Mouse (Mus musculus): ENCODE results near the gene Gm15155. TPM values are rescaled to one million over a fixed set of nuclear protein-coding genes. Genes with fewer than 3 reads are reported as not detected.

The Gm15155 gene
- not detected in 2 replicates for polyA plus RNA-seq (2012; ENCODE audit: insufficient read depth, low replicate concordance)

- H3K36me3 ChIP-seq (replicated peaks; ENCODE audit: low read length) = no peaks in the 10 kb centered on the region
- peak within 1 kb of the TSS; percentile 38 for H3K4me3 ChIP-seq (replicated peaks)
- peaks cover 6% of the 10 kb centered on the region; the same call in 1 of the 2 replicates for H3K4me1 ChIP-seq
- TF ChIP-seq GATA1 (IDR thresholded peaks at IDR 0.05; ENCODE audit: borderline replicate concordance, low read length) (no peak), FLI1 (IDR thresholded peaks at IDR 0.05; ENCODE audit: low read length) (no peak)
- H3K9me3 ChIP-seq = peaks cover 15% of the 10 kb centered on the region
- H3K27me3 ChIP-seq (replicated peaks) = peaks cover 52% of the 10 kb centered on the region
Measured at GRCm38 (mm10) chrX:155624341-155624841, at the start of gene Gm15155. Gene Gm15155, plus strand, starts transcription at chrX:155624741.

DNA sequence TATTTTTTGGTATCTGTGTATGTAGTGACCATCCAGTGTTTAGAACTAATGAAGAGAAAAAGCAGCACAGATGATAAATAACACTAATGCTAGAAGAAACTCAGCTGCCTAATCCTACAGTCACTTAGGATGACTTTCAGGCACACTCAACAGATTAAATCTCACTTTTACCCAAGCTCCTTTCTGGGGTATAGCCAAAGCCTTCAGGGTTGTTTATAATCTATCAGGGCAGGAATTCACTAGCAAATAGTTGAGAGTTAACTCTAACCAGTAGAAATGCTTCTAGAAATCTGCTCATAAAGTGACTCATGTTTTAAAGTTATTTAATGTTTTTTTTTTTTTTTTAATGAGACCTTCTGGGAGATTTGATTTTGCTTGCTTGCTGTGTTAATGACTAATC lies 44.8 kb upstream of the Gm15155 start:
- H3K9me3 ChIP-seq = no peaks in the 10 kb centered on the region
- no peaks in the 10 kb centered on the region for H3K4me1 ChIP-seq
- no peaks in the 10 kb centered on the region for H3K36me3 ChIP-seq (replicated peaks; ENCODE audit: low read length)
- no peak for TF ChIP-seq FLI1 (IDR thresholded peaks at IDR 0.05; ENCODE audit: low read length)
- no peak for TF ChIP-seq GATA1 (IDR thresholded peaks at IDR 0.05; ENCODE audit: borderline replicate concordance, low read length)
- H3K27me3 ChIP-seq (replicated peaks) = no peaks in the 10 kb centered on the region
- H3K4me3 ChIP-seq (replicated peaks) = no peak overlapping the region

DNA sequence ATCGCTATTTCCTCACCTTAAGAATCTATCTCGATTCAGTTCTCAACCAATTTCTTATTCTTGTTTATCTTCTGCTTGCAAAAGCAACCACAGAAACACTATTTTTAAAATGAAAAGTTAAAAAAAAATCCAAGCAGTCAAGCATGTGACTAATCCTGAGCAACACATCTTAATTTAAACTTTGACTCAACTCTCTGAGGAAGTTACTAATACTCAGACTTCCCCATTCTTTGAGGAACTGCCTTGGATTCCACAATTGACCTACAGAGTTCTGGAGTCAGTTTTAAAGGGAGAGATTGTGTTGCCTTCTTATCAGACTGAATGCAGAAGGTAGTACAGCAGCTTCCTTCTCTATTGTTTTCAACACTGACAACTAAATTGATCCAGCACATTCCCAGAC lies 40.0 kb upstream of the Gm15155 start:
- Histone ChIP-seq H3K4me3 (replicated peaks) (no peak overlapping the region), H3K4me1 (no peaks in the 10 kb centered on the region), H3K9me3 (no peaks in the 10 kb centered on the region), H3K36me3 (replicated peaks; ENCODE audit: low read length) (no peaks in the 10 kb centered on the region), H3K27me3 (replicated peaks) (no peaks in the 10 kb centered on the region)
- no peak for TF ChIP-seq FLI1 (IDR thresholded peaks at IDR 0.05; ENCODE audit: low read length)
- TF ChIP-seq GATA1 (IDR thresholded peaks at IDR 0.05; ENCODE audit: borderline replicate concordance, low read length) = no peak

DNA sequence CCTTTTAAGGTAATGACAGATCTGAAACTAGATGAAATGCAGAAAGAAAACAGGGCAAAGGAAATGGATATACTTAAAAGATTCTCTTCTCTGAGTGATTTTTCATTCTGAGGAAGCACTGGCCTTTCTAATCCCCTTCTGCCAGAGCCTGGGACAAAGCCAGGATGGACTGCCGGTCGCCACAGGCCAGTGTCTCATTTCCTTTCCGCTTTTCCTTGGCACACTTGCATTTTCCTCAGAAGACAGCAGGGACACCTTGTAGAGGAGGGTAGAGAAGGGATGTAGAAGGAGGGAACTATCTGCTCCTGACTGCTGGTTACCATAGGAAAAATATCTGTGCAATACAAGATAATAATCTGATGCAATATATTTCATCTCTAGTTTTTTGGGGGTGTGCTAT lies 33.1 kb upstream of the Gm15155 start:
- no peak for TF ChIP-seq FLI1 (IDR thresholded peaks at IDR 0.05; ENCODE audit: low read length)
- TF ChIP-seq GATA1 (IDR thresholded peaks at IDR 0.05; ENCODE audit: borderline replicate concordance, low read length) = no peak

GRCm38 (mm10) chrX:155592467-155592866 lies 32.1 kb upstream of the Gm15155 start:
- Histone ChIP-seq H3K4me3 (replicated peaks) (no peak overlapping the region), H3K27me3 (replicated peaks) (no peaks in the 10 kb centered on the region), H3K9me3 (no peaks in the 10 kb centered on the region), H3K4me1 (no peaks in the 10 kb centered on the region), H3K36me3 (replicated peaks; ENCODE audit: low read length) (no peaks in the 10 kb centered on the region)
- TF ChIP-seq GATA1 (IDR thresholded peaks at IDR 0.05; ENCODE audit: borderline replicate concordance, low read length) (no peak), FLI1 (IDR thresholded peaks at IDR 0.05; ENCODE audit: low read length) (no peak)

More for the DNA sequence above, 33.1 kb upstream of the Gm15155 start:
- no peaks in the 10 kb centered on the region for H3K9me3 ChIP-seq
- no peaks in the 10 kb centered on the region for H3K4me1 ChIP-seq
- H3K36me3 ChIP-seq (replicated peaks; ENCODE audit: low read length) = no peaks in the 10 kb centered on the region
- H3K27me3 ChIP-seq (replicated peaks) = no peaks in the 10 kb centered on the region
- no peak overlapping the region for H3K4me3 ChIP-seq (replicated peaks)

- TF ChIP-seq GATA1 (IDR thresholded peaks at IDR 0.05; ENCODE audit: borderline replicate concordance, low read length) (no peak), FLI1 (IDR thresholded peaks at IDR 0.05; ENCODE audit: low read length) (no peak)
- H3K4me1 ChIP-seq = no peaks in the 10 kb centered on the region
- no peaks in the 10 kb centered on the region for H3K9me3 ChIP-seq
- H3K36me3 ChIP-seq (replicated peaks; ENCODE audit: low read length) = no peaks in the 10 kb centered on the region
- H3K27me3 ChIP-seq (replicated peaks) = no peaks in the 10 kb centered on the region
- no peak overlapping the region for H3K4me3 ChIP-seq (replicated peaks)
Measured at GRCm38 (mm10) chrX:155594685-155595084, 29.9 kb upstream of the Gm15155 start.

- no peaks in the 10 kb centered on the region for H3K4me1 ChIP-seq
- H3K27me3 ChIP-seq (replicated peaks) = no peaks in the 10 kb centered on the region
- H3K4me3 ChIP-seq (replicated peaks) = no peak overlapping the region
- no peaks in the 10 kb centered on the region for H3K9me3 ChIP-seq
- no peaks in the 10 kb centered on the region for H3K36me3 ChIP-seq (replicated peaks; ENCODE audit: low read length)
- TF ChIP-seq GATA1 (IDR thresholded peaks at IDR 0.05; ENCODE audit: borderline replicate concordance, low read length) = no peak
- TF ChIP-seq FLI1 (IDR thresholded peaks at IDR 0.05; ENCODE audit: low read length) = no peak
Measured at GRCm38 (mm10) chrX:155596390-155596789, 28.2 kb upstream of the Gm15155 start.

GRCm38 (mm10) chrX:155601196-155601595 lies 23.3 kb upstream of the Gm15155 start:
- no peaks in the 10 kb centered on the region for H3K9me3 ChIP-seq
- H3K36me3 ChIP-seq (replicated peaks; ENCODE audit: low read length) = no peaks in the 10 kb centered on the region
- H3K27me3 ChIP-seq (replicated peaks) = no peaks in the 10 kb centered on the region
- H3K4me3 ChIP-seq (replicated peaks) = no peak overlapping the region
- no peak for TF ChIP-seq GATA1 (IDR thresholded peaks at IDR 0.05; ENCODE audit: borderline replicate concordance, low read length)
- TF ChIP-seq FLI1 (IDR thresholded peaks at IDR 0.05; ENCODE audit: low read length) = no peak
- no peaks in the 10 kb centered on the region for H3K4me1 ChIP-seq

GRCm38 (mm10) chrX:155622527-155622926 lies 2.0 kb upstream of the Gm15155 start:
- Histone ChIP-seq H3K36me3 (replicated peaks; ENCODE audit: low read length) (no peaks in the 10 kb centered on the region), H3K27me3 (replicated peaks) (peaks cover 50% of the 10 kb centered on the region), H3K9me3 (peaks cover 15% of the 10 kb centered on the region), H3K4me1 (peaks cover 6% of the 10 kb centered on the region; the same call in 1 of the 2 replicates), H3K4me3 (replicated peaks) (peak overlapping the region; percentile 71)
- TF ChIP-seq FLI1 (IDR thresholded peaks at IDR 0.05; ENCODE audit: low read length) (no peak), GATA1 (IDR thresholded peaks at IDR 0.05; ENCODE audit: borderline replicate concordance, low read length) (no peak)

- peaks cover 50% of the 10 kb centered on the region for H3K27me3 ChIP-seq (replicated peaks)
- no peaks in the 10 kb centered on the region for H3K36me3 ChIP-seq (replicated peaks; ENCODE audit: low read length)
- H3K4me1 ChIP-seq = peaks cover 6% of the 10 kb centered on the region; the same call in 1 of the 2 replicates
- peak overlapping the region; percentile 74 for H3K4me3 ChIP-seq (replicated peaks)
- TF ChIP-seq GATA1 (IDR thresholded peaks at IDR 0.05; ENCODE audit: borderline replicate concordance, low read length) (no peak), FLI1 (IDR thresholded peaks at IDR 0.05; ENCODE audit: low read length) (no peak)
- peaks cover 15% of the 10 kb centered on the region for H3K9me3 ChIP-seq
Measured at GRCm38 (mm10) chrX:155622961-155623599, 1.5 kb upstream of the Gm15155 start.

All from megakaryocyte, embryonic 14.5 days (primary cell).